Mouse (Mus musculus): ENCODE data around the gene Rapgef3. TPM values are rescaled to one million over a fixed set of nuclear protein-coding genes. Genes with fewer than 3 reads are reported as not detected.

Rapgef3 gene
- polyA plus RNA-seq, 1 experiment from 2014 or later, result 8.0 TPM

GRCm38 (mm10) chr15:97749397-97749796, 18.4 kb downstream of the Rapgef3 start:
- H3K36me3 ChIP-seq (ENCODE audit: control insufficient read depth, insufficient read depth, low read length), result no peaks in the 10 kb centered on the region
- ATAC-seq (ENCODE audit: low read depth), result no peak
- 85% methylated on average over 9 of the region's 9 CpGs for WGBS

DNA sequence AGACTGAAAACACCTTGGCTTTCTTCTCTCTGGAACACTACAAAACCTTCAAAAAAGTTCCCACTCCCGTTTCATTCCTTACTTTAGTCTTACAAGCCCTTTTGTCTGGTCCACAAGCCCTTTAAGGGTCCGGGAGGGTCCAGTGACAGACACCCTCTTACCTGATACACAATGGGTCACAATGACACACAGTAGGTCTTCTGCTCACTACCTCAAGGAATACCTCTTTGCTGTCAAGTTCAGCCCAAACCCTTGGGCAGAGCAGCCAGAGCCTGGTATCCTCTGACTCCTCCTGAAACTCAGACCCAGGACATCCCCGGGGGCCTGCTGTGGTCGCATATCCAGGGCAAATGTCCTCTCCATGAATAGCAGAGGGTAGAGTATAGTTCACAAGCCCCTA, 18.8 kb downstream of the Rapgef3 start:
- H3K4me1 ChIP-seq (ENCODE audit: control insufficient read depth, insufficient read depth, low read length), result peaks cover 21% of the 10 kb centered on the region
- H3K27ac ChIP-seq (replicated peaks; ENCODE audit: low read depth, low read length), result no peak overlapping the region
- no peak overlapping the region for H3K9ac ChIP-seq (ENCODE audit: low read depth, low read length)
- H3K4me2 ChIP-seq (ENCODE audit: low read depth, low read length), result no peak overlapping the region
- 87% methylated on average over 4 of the region's 4 CpGs for WGBS
- no peak overlapping the region for H3K4me3 ChIP-seq (ENCODE audit: low read depth, low read length)
- DNase-seq (ENCODE audit: low spot score), result no peak
- H3K9me3 ChIP-seq (ENCODE audit: control insufficient read depth, low read length), result no peaks in the 10 kb centered on the region
- H3K27me3 ChIP-seq (replicated peaks; ENCODE audit: control insufficient read depth, insufficient read depth, low read length), result no peaks in the 10 kb centered on the region
- no peaks in the 10 kb centered on the region for H3K36me3 ChIP-seq (ENCODE audit: control insufficient read depth, insufficient read depth, low read length)
- ATAC-seq (ENCODE audit: low read depth), result no peak

More at GRCm38 (mm10) chr15:97749397-97749796, 18.4 kb downstream of the Rapgef3 start:
- no peaks in the 10 kb centered on the region for H3K27me3 ChIP-seq (replicated peaks; ENCODE audit: control insufficient read depth, insufficient read depth, low read length)
- no peaks in the 10 kb centered on the region for H3K9me3 ChIP-seq (ENCODE audit: control insufficient read depth, low read length)
- peaks cover 23% of the 10 kb centered on the region for H3K4me1 ChIP-seq (ENCODE audit: control insufficient read depth, insufficient read depth, low read length)
- no peak overlapping the region for H3K4me2 ChIP-seq (ENCODE audit: low read depth, low read length)
- H3K27ac ChIP-seq (replicated peaks; ENCODE audit: low read depth, low read length), result no peak overlapping the region
- no peak overlapping the region for H3K9ac ChIP-seq (ENCODE audit: low read depth, low read length)
- no peak for DNase-seq (ENCODE audit: low spot score)
- H3K4me3 ChIP-seq (ENCODE audit: low read depth, low read length), result no peak overlapping the region

- Histone ChIP-seq H3K4me2 (ENCODE audit: low read depth, low read length) (no peak overlapping the region), H3K4me3 (ENCODE audit: low read depth, low read length) (no peak overlapping the region), H3K27me3 (replicated peaks; ENCODE audit: control insufficient read depth, insufficient read depth, low read length) (no peaks in the 10 kb centered on the region), H3K9ac (ENCODE audit: low read depth, low read length) (no peak overlapping the region), H3K36me3 (ENCODE audit: control insufficient read depth, insufficient read depth, low read length) (no peaks in the 10 kb centered on the region), H3K27ac (replicated peaks; ENCODE audit: low read depth, low read length) (no peak overlapping the region), H3K9me3 (ENCODE audit: control insufficient read depth, low read length) (no peaks in the 10 kb centered on the region), H3K4me1 (ENCODE audit: control insufficient read depth, insufficient read depth, low read length) (peaks cover 21% of the 10 kb centered on the region)
- WGBS, result 56% methylated on average over 10 of the region's 10 CpGs
- DNase-seq (ENCODE audit: low spot score) (no peak), ATAC-seq (ENCODE audit: low read depth) (no peak)
These were observed 19.5 kb downstream of the Rapgef3 start for GRCm38 (mm10) chr15:97748309-97748708.

DNA sequence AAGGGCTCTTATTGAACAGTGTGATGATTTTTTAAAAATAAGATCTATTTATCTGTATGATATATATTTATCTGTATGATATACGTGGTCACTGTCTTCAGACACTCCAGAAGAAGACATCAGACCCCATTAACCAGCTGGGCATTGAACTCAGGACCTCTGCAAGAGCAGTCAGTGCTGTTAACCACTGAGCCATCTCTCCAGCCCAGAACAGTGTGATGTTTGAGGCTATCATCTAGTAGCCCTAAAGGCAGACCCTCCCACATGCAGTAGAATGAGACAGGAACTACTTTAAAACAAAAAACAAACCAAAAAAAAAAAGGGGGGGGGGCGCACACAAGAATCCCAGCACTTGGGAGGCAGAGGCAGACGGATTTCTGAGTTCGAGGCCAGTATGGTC, 20.3 kb downstream of the Rapgef3 start:
- 75% methylated on average over 4 of the region's 4 CpGs for WGBS
- Histone ChIP-seq H3K36me3 (ENCODE audit: control insufficient read depth, insufficient read depth, low read length) (no peaks in the 10 kb centered on the region), H3K9ac (ENCODE audit: low read depth, low read length) (no peak overlapping the region), H3K4me1 (ENCODE audit: control insufficient read depth, insufficient read depth, low read length) (peaks cover 21% of the 10 kb centered on the region), H3K4me3 (ENCODE audit: low read depth, low read length) (no peak overlapping the region), H3K27me3 (replicated peaks; ENCODE audit: control insufficient read depth, insufficient read depth, low read length) (no peaks in the 10 kb centered on the region), H3K27ac (replicated peaks; ENCODE audit: low read depth, low read length) (no peak overlapping the region), H3K9me3 (ENCODE audit: control insufficient read depth, low read length) (no peaks in the 10 kb centered on the region), H3K4me2 (ENCODE audit: low read depth, low read length) (no peak overlapping the region)
- DNase-seq (ENCODE audit: low spot score) (no peak), ATAC-seq (ENCODE audit: low read depth) (no peak)

DNA sequence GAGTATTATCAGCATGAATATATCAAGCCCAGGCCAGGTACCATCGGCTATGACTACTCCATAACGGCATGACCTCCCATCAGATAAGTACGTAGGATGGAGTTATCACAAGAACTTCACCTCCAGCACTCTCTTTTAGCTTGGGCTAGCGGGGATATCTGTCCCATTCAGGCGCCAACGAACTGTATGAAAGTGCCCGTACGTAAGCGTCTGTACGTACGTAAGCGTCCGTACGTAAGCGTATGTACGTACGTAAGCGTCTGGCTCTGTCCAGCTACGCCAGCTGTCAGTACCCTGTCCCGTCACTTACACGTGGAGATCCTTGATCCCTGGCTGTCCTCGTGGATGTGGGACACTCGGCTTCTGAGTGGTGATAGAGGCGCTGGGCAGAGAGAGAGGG, 21.0 kb downstream of the Rapgef3 start:
- no peak overlapping the region for H3K9ac ChIP-seq (ENCODE audit: low read depth, low read length)
- H3K4me2 ChIP-seq (ENCODE audit: low read depth, low read length), result no peak overlapping the region
- 92% methylated on average over 23 of the region's 24 CpGs for WGBS
- H3K36me3 ChIP-seq (ENCODE audit: control insufficient read depth, insufficient read depth, low read length), result no peaks in the 10 kb centered on the region
- H3K4me3 ChIP-seq (ENCODE audit: low read depth, low read length), result no peak overlapping the region
- H3K27ac ChIP-seq (replicated peaks; ENCODE audit: low read depth, low read length), result no peak overlapping the region
- peaks cover 21% of the 10 kb centered on the region for H3K4me1 ChIP-seq (ENCODE audit: control insufficient read depth, insufficient read depth, low read length)
- DNase-seq (ENCODE audit: low spot score), result no peak
- H3K9me3 ChIP-seq (ENCODE audit: control insufficient read depth, low read length), result no peaks in the 10 kb centered on the region
- no peaks in the 10 kb centered on the region for H3K27me3 ChIP-seq (replicated peaks; ENCODE audit: control insufficient read depth, insufficient read depth, low read length)
- ATAC-seq (ENCODE audit: low read depth), result no peak

- Histone ChIP-seq H3K4me1 (ENCODE audit: control insufficient read depth, insufficient read depth, low read length) (peaks cover 21% of the 10 kb centered on the region), H3K9me3 (ENCODE audit: control insufficient read depth, low read length) (no peaks in the 10 kb centered on the region), H3K4me2 (ENCODE audit: low read depth, low read length) (no peak overlapping the region), H3K27ac (replicated peaks; ENCODE audit: low read depth, low read length) (no peak overlapping the region), H3K9ac (ENCODE audit: low read depth, low read length) (no peak overlapping the region), H3K27me3 (replicated peaks; ENCODE audit: control insufficient read depth, insufficient read depth, low read length) (no peaks in the 10 kb centered on the region), H3K4me3 (ENCODE audit: low read depth, low read length) (no peak overlapping the region), H3K36me3 (ENCODE audit: control insufficient read depth, insufficient read depth, low read length) (no peaks in the 10 kb centered on the region)
- no peak for DNase-seq (ENCODE audit: low spot score)
- no peak for ATAC-seq (ENCODE audit: low read depth)
- WGBS, result 89% methylated on average over 10 of the region's 10 CpGs
These were observed 21.5 kb downstream of the Rapgef3 start for GRCm38 (mm10) chr15:97746278-97746677.

- H3K27ac ChIP-seq (replicated peaks; ENCODE audit: low read depth, low read length), result no peak overlapping the region
- 73% methylated on average over 7 of the region's 10 CpGs for WGBS
- H3K9me3 ChIP-seq (ENCODE audit: control insufficient read depth, low read length), result no peaks in the 10 kb centered on the region
- no peak overlapping the region for H3K4me2 ChIP-seq (ENCODE audit: low read depth, low read length)
- DNase-seq (ENCODE audit: low spot score), result no peak
- peak overlapping the region; percentile 22; the same call in 1 of the 2 replicates for H3K9ac ChIP-seq (ENCODE audit: low read depth, low read length)
- no peaks in the 10 kb centered on the region for H3K27me3 ChIP-seq (replicated peaks; ENCODE audit: control insufficient read depth, insufficient read depth, low read length)
- H3K4me1 ChIP-seq (ENCODE audit: control insufficient read depth, insufficient read depth, low read length), result peaks cover 12% of the 10 kb centered on the region
- no peak for ATAC-seq (ENCODE audit: low read depth)
- H3K4me3 ChIP-seq (ENCODE audit: low read depth, low read length), result no peak overlapping the region
- no peaks in the 10 kb centered on the region for H3K36me3 ChIP-seq (ENCODE audit: control insufficient read depth, insufficient read depth, low read length)
These were observed 22.4 kb downstream of the Rapgef3 start for GRCm38 (mm10) chr15:97745331-97745730.

- H3K9ac ChIP-seq (ENCODE audit: low read depth, low read length), result peak overlapping the region; percentile 22; the same call in 1 of the 2 replicates
- no peaks in the 10 kb centered on the region for H3K27me3 ChIP-seq (replicated peaks; ENCODE audit: control insufficient read depth, insufficient read depth, low read length)
- H3K27ac ChIP-seq (replicated peaks; ENCODE audit: low read depth, low read length), result no peak overlapping the region
- no peak overlapping the region for H3K4me2 ChIP-seq (ENCODE audit: low read depth, low read length)
- 50% methylated on average over 10 of the region's 10 CpGs for WGBS
- H3K4me3 ChIP-seq (ENCODE audit: low read depth, low read length), result no peak overlapping the region
- peaks cover 8% of the 10 kb centered on the region for H3K4me1 ChIP-seq (ENCODE audit: control insufficient read depth, insufficient read depth, low read length)
- no peaks in the 10 kb centered on the region for H3K9me3 ChIP-seq (ENCODE audit: control insufficient read depth, low read length)
- no peaks in the 10 kb centered on the region for H3K36me3 ChIP-seq (ENCODE audit: control insufficient read depth, insufficient read depth, low read length)
- peak; percentile 64 for DNase-seq (ENCODE audit: low spot score)
- ATAC-seq (ENCODE audit: low read depth), result peak; percentile 67
These were observed 22.8 kb downstream of the Rapgef3 start for GRCm38 (mm10) chr15:97744930-97745329.

GRCm38 (mm10) chr15:97743961-97744525, 23.7 kb downstream of the Rapgef3 start:
- no peak for ATAC-seq (ENCODE audit: low read depth)
- H3K36me3 ChIP-seq (ENCODE audit: control insufficient read depth, insufficient read depth, low read length), result no peaks in the 10 kb centered on the region
- no peaks in the 10 kb centered on the region for H3K27me3 ChIP-seq (replicated peaks; ENCODE audit: control insufficient read depth, insufficient read depth, low read length)
- 77% methylated on average over 10 of the region's 12 CpGs for WGBS
- H3K27ac ChIP-seq (replicated peaks; ENCODE audit: low read depth, low read length), result no peak overlapping the region
- 0 out of 2 replicates have a peak, but pooled peaks cover 3% of the 10 kb centered on the region for H3K9me3 ChIP-seq (ENCODE audit: control insufficient read depth, low read length)
- H3K4me2 ChIP-seq (ENCODE audit: low read depth, low read length), result no peak overlapping the region
- no peak overlapping the region for H3K9ac ChIP-seq (ENCODE audit: low read depth, low read length)
- peaks cover 7% of the 10 kb centered on the region; the same call in 1 of the 2 replicates for H3K4me1 ChIP-seq (ENCODE audit: control insufficient read depth, insufficient read depth, low read length)
- no peak for DNase-seq (ENCODE audit: low spot score)
- H3K4me3 ChIP-seq (ENCODE audit: low read depth, low read length), result no peak overlapping the region
